Mouse (Mus musculus): ENCODE results near the gene Eloa.

Gene Eloa

GRCm38 (mm10) chr4:136028689-136029088 lies 7.1 kb upstream of the Eloa start:
- no peak for DNase-seq

- no peak for DNase-seq
Measured at GRCm38 (mm10) chr4:136028132-136028564, 6.6 kb upstream of the Eloa start.

GRCm38 (mm10) chr4:136027416-136028131 lies 6.0 kb upstream of the Eloa start:
- DNase-seq: no peak

- no peak for DNase-seq
Measured at GRCm38 (mm10) chr4:136025350-136025749, 3.8 kb upstream of the Eloa start.

- DNase-seq: no peak
Measured at GRCm38 (mm10) chr4:136022924-136023323, 1.4 kb upstream of the Eloa start.

- DNase-seq: no peak
Measured at GRCm38 (mm10) chr4:136020743-136021548, 617 bp downstream of the Eloa start.

- no peak for DNase-seq
Measured at GRCm38 (mm10) chr4:136016059-136016602, 5.4 kb downstream of the Eloa start.

GRCm38 (mm10) chr4:136010586-136010985 lies 11.0 kb downstream of the Eloa start:
- DNase-seq: no peak

GRCm38 (mm10) chr4:136008782-136009447 lies 12.6 kb downstream of the Eloa start:
- no peak for DNase-seq

GRCm38 (mm10) chr4:136006821-136007220 lies 14.7 kb downstream of the Eloa start:
- no peak for DNase-seq

GRCm38 (mm10) chr4:136004921-136005320 lies 16.6 kb downstream of the Eloa start:
- DNase-seq: no peak

- DNase-seq: no peak
Measured at GRCm38 (mm10) chr4:136004107-136004675, 17.4 kb downstream of the Eloa start.

- DNase-seq: no peak
Measured at GRCm38 (mm10) chr4:135995118-135995517, 26.4 kb downstream of the Eloa start.

GRCm38 (mm10) chr4:135993941-135994340 lies 27.6 kb downstream of the Eloa start:
- no peak for DNase-seq

- no peak for DNase-seq
Measured at GRCm38 (mm10) chr4:135987714-135988113, 33.8 kb downstream of the Eloa start.

GRCm38 (mm10) chr4:135986943-135987710 lies 34.4 kb downstream of the Eloa start, which contains the start of gene Pithd1:
Pithd1 (minus strand) TSS chr4:135987264.
- peak; percentile 93 for DNase-seq

GRCm38 (mm10) chr4:135986301-135986942 lies 35.1 kb downstream of the Eloa start:
- DNase-seq: no peak

- DNase-seq: no peak
Measured at GRCm38 (mm10) chr4:135985769-135986168, 35.8 kb downstream of the Eloa start.

GRCm38 (mm10) chr4:135985193-135985592 lies 36.4 kb downstream of the Eloa start:
- no peak for DNase-seq

- DNase-seq: no peak
Measured at GRCm38 (mm10) chr4:135984556-135984955, 37.0 kb downstream of the Eloa start.

- DNase-seq: no peak
Measured at GRCm38 (mm10) chr4:135981524-135982063, 40.0 kb downstream of the Eloa start.
